Comparison of ENCODE assay signal across 16 mouse cellular contexts in genomic region chr15:97643986-97644385, GRCm38 (mm10).
"Had no signal": no experiment of that assay in that cellular context is flagged by ENCODE, and none has a peak within 500 bp of the region (broad histone marks: within the 10 kb centered on the region; RNA-seq: fewer than 3 reads in every experiment).

No protein-coding gene starts in this region.

- H3K27me3 ChIP-seq: neural tube, embryonic 13.5 days; neural tube, embryonic 15.5 days; stomach, embryonic 15.5 days had no signal

- H3K27ac ChIP-seq: neural tube, embryonic 13.5 days; neural tube, embryonic 15.5 days; stomach, embryonic 15.5 days; stomach, postnatal 0 days had no signal

- H3K4me1 ChIP-seq: stomach, embryonic 15.5 days had no signal

- H3K36me3 ChIP-seq: neural tube, embryonic 13.5 days; neural tube, embryonic 15.5 days; stomach, embryonic 15.5 days had no signal

- H3K4me3 ChIP-seq: neural tube, embryonic 13.5 days; neural tube, embryonic 15.5 days; stomach, embryonic 15.5 days had no signal

- DNase-seq: retina, postnatal 1 day; right cerebral cortex, adult 18-20 months; right cerebral cortex, postnatal 14 days; right cerebral cortex, postnatal 25 days; right cerebral cortex, postnatal 4 days; spleen, adult 18-20 months; thymus, adult 18-20 months; thymus, adult 2 months; thymus, postnatal 14 days; thymus, postnatal 25 days; thymus, postnatal 36 days; thymus, postnatal 4 days had no signal
